ENCODE assay signal across 16 mouse cellular contexts in the genomic region with DNA sequence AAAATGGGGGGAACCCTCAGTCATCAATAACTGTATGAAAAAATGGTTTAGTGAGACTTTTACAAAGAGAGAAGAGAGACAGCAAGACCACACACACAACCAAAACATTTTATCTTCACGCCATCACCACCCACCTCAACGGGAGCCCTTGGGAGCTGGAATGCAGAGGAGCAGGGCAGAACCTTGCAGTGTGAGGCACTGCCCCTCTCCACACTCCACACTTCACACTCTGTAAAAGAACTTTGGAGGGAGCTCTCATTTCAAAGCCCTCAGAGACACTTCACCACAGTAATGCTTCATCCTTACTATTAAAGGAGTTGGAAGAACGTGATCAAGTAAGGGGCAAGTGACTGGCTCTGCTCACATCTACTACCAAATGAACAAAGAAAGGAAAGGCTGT. TPM values are rescaled to one million over a fixed set of nuclear protein-coding genes. Genes with fewer than 3 reads are reported as not detected.
"Had no signal": no experiment of that assay in that cellular context is flagged by ENCODE, and none has a peak within 500 bp of the region (broad histone marks: within the 10 kb centered on the region; RNA-seq: fewer than 3 reads in every experiment).

No protein-coding gene starts in this region.

- H3K4me3 ChIP-seq: neural tube, embryonic 13.5 days; neural tube, embryonic 15.5 days; stomach, embryonic 15.5 days had no signal

- H3K9me3 ChIP-seq: neural tube, embryonic 13.5 days; neural tube, embryonic 15.5 days; stomach, embryonic 15.5 days had no signal

- H3K27me3 ChIP-seq: neural tube, embryonic 13.5 days; neural tube, embryonic 15.5 days; stomach, embryonic 15.5 days had no signal

- H3K9ac ChIP-seq: neural tube, embryonic 13.5 days; neural tube, embryonic 15.5 days; stomach, embryonic 15.5 days had no signal

- H3K4me1 ChIP-seq: neural tube, embryonic 13.5 days; neural tube, embryonic 15.5 days; stomach, embryonic 15.5 days had no signal

- DNase-seq: retina, postnatal 1 day; right cerebral cortex, adult 18-20 months; right cerebral cortex, postnatal 14 days; right cerebral cortex, postnatal 25 days; right cerebral cortex, postnatal 4 days; spleen, adult 18-20 months; thymus, adult 18-20 months; thymus, adult 2 months; thymus, postnatal 14 days; thymus, postnatal 25 days; thymus, postnatal 36 days; thymus, postnatal 4 days had no signal

- H3K36me3 ChIP-seq: neural tube, embryonic 13.5 days; neural tube, embryonic 15.5 days; stomach, embryonic 15.5 days had no signal

- H3K27ac ChIP-seq: neural tube, embryonic 13.5 days; neural tube, embryonic 15.5 days; stomach, embryonic 15.5 days; stomach, postnatal 0 days had no signal

- H3K4me2 ChIP-seq: neural tube, embryonic 13.5 days; neural tube, embryonic 15.5 days; stomach, embryonic 15.5 days had no signal

RNA-seq across cellular contexts. Expression of gene Fsip1, which starts 26.2 kb away (rescaled TPM):
- polyA plus RNA-seq: thymus, adult 2 months had no signal
